Mouse (Mus musculus) hindbrain, embryonic 12.5 days (tissue): ENCODE measurements at regions not wholly inside any gene's neighbourhood (a gene's known extent, or its start where the extent isn't known, plus 50 kb on each side); places are given as distances from the start of the nearest gene placed in this dataset.

Experiments
- ATAC-seq: fragments of 200-750 bp; cut with Nextera tagmentation; 2 replicates; pipeline ENCODE4 v1.8.0; 2017; ENCODE audit warnings: moderate TSS enrichment; ENCODE audit not compliant: low FRiP score
- H3K27ac ChIP-seq: fragments of 300-500 bp; sonication (generic); 2 replicates; pipeline ENCODE4 v1.5.1; 2016; ENCODE audit warnings: mild to moderate bottlenecking
- H3K27me3 ChIP-seq: fragments of 300-500 bp; sonication (generic); 2 replicates; pipeline ENCODE4 v1.6.1; 2016; ENCODE audit warnings: mild to moderate bottlenecking
- H3K36me3 ChIP-seq: fragments of 300-500 bp; sonication (generic); 2 replicates; pipeline ENCODE4 v1.6.1; 2016; ENCODE audit warnings: mild to moderate bottlenecking
- H3K4me1 ChIP-seq: fragments of 300-500 bp; sonication (generic); 2 replicates; pipeline ENCODE4 v1.6.1; 2016
- H3K4me2 ChIP-seq: fragments of 300-500 bp; sonication (generic); replicated peaks from 2 replicates; pipeline ENCODE4 v1.6.1; 2016; ENCODE audit warnings: mild to moderate bottlenecking
- H3K4me3 ChIP-seq: fragments of 300-500 bp; sonication (generic); 2 replicates; pipeline ENCODE4 v1.5.1; 2016; ENCODE audit warnings: mild to moderate bottlenecking
- H3K9ac ChIP-seq: fragments of 300-500 bp; sonication (generic); 2 replicates; pipeline ENCODE4 v1.6.1; 2016; ENCODE audit warnings: mild to moderate bottlenecking, moderate library complexity
- H3K9me3 ChIP-seq: fragments of 300-500 bp; sonication (generic); replicated peaks from 2 replicates; pipeline ENCODE4 v1.6.1; 2016; ENCODE audit warnings: mild to moderate bottlenecking
- WGBS: fragments of 180-500 bp; shearing (Covaris S2); methylation state at CpG from one replicate; pipeline ENCODE4 v1.1.7; 2016; 5-methylcytosine and 5-hydroxymethylcytosine counted together

DNA sequence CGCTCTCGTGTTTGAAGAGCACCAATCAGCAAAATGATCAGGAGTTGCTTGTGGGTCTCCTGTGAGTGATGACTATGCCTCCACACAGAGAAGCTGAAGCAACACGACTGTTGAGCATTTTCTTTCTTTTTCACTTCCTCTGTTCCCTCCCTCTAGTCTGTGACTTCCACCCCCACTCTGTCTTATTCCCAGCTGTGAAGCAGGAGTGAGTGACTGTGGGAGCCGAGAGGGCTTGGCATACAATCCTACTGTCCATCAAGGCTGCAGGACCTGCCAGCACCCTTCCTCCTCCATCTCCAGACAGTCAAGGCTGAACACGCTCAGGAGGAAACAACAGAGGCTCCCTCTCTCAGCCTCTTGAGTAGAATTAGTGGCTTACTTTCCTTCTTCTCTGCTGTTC lies 401.3 kb downstream of the Plcl1 start:
- Histone ChIP-seq H3K36me3 (no peaks in the 10 kb centered on the region), H3K27me3 (no peaks in the 10 kb centered on the region), H3K4me2 (no peak overlapping the region), H3K4me3 (no peak overlapping the region), H3K4me1 (no peaks in the 10 kb centered on the region), H3K27ac (no peak overlapping the region), H3K9me3 (no peaks in the 10 kb centered on the region), H3K9ac (no peak overlapping the region)
- ATAC-seq: no peak
- WGBS: 67% methylated on average over 5 of the region's 5 CpGs

DNA sequence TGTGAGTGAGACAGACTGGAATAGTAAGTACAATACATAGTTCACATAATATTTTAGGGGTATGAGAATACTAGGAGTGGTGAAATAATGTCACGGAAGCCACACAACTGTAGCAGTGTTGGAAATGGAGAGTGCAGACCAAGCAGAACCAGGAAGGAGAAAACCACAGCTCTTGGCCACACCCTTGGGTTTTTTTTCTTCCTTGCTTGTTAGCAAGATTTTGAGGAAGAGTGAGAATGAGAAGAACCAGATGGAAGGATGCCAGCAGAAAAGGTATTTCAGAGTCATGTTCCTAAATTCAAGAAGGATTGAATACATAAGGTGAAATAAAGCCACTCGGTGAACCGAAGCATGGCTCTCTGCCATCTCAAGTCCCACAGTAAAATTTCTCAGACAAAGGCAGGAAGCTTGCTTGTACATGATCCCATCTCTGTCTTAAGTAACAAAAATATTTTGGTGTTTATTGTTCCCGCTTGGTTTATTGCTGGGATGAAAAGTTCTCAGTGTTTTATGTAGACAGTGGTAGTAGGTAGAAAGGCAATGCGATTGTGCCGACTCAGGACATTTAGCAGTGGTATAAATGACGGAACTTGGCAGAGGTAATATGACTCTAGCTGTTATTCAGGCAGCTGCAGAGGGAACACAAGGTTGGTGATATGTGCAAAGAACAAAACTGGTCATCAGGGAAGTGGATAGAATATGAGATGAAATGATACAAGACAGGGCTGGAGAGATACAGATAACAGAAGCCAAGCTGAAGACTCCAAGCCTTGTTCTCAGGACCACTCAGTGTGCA lies 403.2 kb downstream of the Plcl1 start:
- ATAC-seq: no peak
- H3K27me3 ChIP-seq: no peaks in the 10 kb centered on the region
- 87% methylated on average over 7 of the region's 7 CpGs for WGBS
- H3K36me3 ChIP-seq: no peaks in the 10 kb centered on the region
- no peak overlapping the region for H3K27ac ChIP-seq
- no peaks in the 10 kb centered on the region for H3K4me1 ChIP-seq
- H3K4me3 ChIP-seq: no peak overlapping the region
- no peaks in the 10 kb centered on the region for H3K9me3 ChIP-seq
- no peak overlapping the region for H3K9ac ChIP-seq
- no peak overlapping the region for H3K4me2 ChIP-seq

DNA sequence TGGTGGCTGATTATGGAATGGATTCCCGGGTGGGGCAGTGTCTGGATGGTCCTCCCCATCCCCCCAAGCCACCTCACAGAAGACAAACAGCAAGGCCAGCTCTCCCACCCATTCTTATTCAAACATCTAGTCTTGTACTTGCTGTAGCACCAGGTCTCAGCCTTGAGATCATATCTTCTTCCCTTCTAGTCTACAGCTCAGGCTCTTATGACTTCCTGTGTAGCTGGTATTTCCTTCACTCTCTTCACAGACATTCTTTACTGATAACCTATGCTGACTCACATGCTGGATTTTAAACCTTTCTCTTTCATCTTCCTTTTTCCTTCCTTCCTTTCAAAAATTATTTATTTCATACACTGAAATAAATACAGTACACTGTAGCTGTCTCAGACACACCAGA lies 406.8 kb downstream of the Plcl1 start:
- no peak overlapping the region for H3K27ac ChIP-seq
- no peak overlapping the region for H3K4me3 ChIP-seq
- WGBS: 73% methylated on average over 1 of the region's 1 CpGs
- H3K4me1 ChIP-seq: no peaks in the 10 kb centered on the region
- H3K4me2 ChIP-seq: no peak overlapping the region
- no peaks in the 10 kb centered on the region for H3K27me3 ChIP-seq
- no peaks in the 10 kb centered on the region for H3K36me3 ChIP-seq
- no peak overlapping the region for H3K9ac ChIP-seq
- ATAC-seq: no peak
- no peaks in the 10 kb centered on the region for H3K9me3 ChIP-seq

DNA sequence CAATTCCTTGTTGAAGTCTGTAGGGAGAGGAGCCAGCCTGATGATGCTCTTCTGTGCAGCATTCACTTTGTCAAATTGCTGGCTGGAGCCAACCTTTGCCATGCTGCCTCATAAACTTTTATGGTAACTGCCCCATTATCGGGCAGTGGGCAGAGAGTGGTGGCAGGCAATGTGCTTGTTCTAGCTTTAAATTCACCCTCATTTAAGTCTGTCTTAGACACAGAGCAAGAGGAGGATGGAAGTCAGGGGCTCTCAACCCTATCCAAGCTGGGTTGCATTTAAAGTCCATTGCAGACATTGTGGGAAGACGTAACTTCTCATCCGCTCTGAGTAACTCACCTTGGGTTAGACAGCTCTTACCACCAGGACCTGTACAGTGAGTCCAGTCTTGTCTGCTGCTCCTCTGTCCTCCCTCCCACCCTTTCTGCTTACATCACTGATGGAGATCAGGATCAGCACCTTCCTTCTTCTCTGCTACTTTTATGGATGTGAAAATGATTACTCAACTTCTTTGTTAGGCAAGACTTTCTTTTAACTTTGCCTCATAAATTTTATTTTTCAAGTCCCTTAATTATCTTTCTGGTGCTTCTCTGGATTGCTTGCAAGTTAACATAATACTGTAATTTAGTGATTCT lies 415.3 kb downstream of the Plcl1 start:
- ATAC-seq: no peak
- H3K4me2 ChIP-seq: no peak overlapping the region
- H3K9me3 ChIP-seq: no peaks in the 10 kb centered on the region
- no peak overlapping the region for H3K9ac ChIP-seq
- no peaks in the 10 kb centered on the region for H3K4me1 ChIP-seq
- no peaks in the 10 kb centered on the region for H3K27me3 ChIP-seq
- H3K4me3 ChIP-seq: no peak overlapping the region
- H3K27ac ChIP-seq: no peak overlapping the region
- WGBS: 90% methylated on average over 3 of the region's 3 CpGs
- no peaks in the 10 kb centered on the region for H3K36me3 ChIP-seq

DNA sequence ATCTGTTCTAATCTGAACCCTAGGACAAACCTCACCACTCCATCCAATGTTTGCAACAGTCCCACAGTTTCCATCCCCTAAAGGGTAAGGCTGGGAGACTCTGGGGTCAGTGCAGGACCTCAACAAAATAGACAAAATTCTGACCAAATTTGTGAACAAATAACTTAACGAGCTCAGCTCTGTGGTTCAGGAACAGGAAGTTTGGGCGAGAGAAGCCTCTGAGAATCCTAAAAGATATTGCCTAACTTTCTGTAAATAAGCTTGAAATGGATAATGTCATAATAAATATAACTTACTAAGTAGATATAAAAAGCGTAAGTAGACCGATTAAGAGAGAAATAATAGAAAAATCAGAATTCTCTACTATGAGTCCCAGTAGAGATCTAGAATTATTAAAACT lies 416.9 kb downstream of the Plcl1 start:
- H3K9me3 ChIP-seq: no peaks in the 10 kb centered on the region
- WGBS: 91% methylated on average over 4 of the region's 4 CpGs

DNA sequence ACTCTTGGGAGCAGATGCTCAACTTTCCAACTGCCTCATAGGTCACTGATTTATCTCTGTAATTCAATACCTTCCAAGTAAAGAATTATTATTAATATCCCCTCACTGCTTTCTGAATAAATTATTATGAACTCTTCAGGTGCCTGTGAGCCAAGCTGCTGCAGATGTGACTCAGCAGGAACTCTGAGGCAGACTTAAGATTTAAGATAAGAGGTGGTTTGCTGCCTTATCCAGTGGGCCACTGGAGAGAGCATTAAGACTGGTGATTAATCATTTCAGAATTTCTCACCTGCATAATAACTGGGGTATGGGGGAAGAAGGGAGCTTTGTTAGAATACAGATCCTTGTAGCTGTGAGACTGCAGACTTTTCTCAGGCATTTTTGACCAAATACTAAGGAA lies 421.5 kb downstream of the Plcl1 start:
- Histone ChIP-seq H3K4me1 (no peaks in the 10 kb centered on the region), H3K9ac (no peak overlapping the region), H3K4me2 (no peak overlapping the region), H3K4me3 (no peak overlapping the region), H3K9me3 (no peaks in the 10 kb centered on the region), H3K27ac (no peak overlapping the region), H3K36me3 (no peaks in the 10 kb centered on the region), H3K27me3 (no peaks in the 10 kb centered on the region)
- no peak for ATAC-seq

More for the DNA sequence above, 416.9 kb downstream of the Plcl1 start:
- no peak overlapping the region for H3K4me3 ChIP-seq
- no peaks in the 10 kb centered on the region for H3K36me3 ChIP-seq
- H3K4me2 ChIP-seq: no peak overlapping the region
- H3K27me3 ChIP-seq: no peaks in the 10 kb centered on the region
- no peak for ATAC-seq
- H3K27ac ChIP-seq: no peak overlapping the region
- no peak overlapping the region for H3K9ac ChIP-seq
- no peaks in the 10 kb centered on the region for H3K4me1 ChIP-seq

DNA sequence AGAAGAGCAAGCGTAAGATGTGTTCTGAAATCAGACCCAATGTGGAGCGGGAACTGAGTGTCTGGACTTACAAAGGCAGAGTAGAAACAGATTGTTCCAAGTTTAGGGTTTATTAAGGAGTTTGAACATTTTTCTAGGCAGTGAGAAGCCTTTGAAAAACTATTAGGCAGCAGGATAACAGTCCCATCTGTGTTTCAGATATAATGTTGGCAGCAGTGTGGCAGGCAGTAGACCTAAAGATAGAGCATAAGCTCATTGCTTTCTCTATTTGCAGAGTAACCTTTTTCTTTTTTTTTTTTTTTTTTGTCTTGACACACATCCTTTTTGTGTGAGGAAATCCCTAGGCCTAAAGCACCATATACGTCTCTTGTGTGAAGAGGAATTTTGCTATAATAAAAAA lies 429.6 kb downstream of the Plcl1 start:
- Histone ChIP-seq H3K4me3 (no peak overlapping the region), H3K27ac (no peak overlapping the region), H3K4me2 (no peak overlapping the region), H3K4me1 (no peaks in the 10 kb centered on the region), H3K9me3 (no peaks in the 10 kb centered on the region), H3K27me3 (no peaks in the 10 kb centered on the region), H3K9ac (no peak overlapping the region), H3K36me3 (no peaks in the 10 kb centered on the region)
- WGBS: 94% methylated on average over 3 of the region's 3 CpGs
- ATAC-seq: no peak

DNA sequence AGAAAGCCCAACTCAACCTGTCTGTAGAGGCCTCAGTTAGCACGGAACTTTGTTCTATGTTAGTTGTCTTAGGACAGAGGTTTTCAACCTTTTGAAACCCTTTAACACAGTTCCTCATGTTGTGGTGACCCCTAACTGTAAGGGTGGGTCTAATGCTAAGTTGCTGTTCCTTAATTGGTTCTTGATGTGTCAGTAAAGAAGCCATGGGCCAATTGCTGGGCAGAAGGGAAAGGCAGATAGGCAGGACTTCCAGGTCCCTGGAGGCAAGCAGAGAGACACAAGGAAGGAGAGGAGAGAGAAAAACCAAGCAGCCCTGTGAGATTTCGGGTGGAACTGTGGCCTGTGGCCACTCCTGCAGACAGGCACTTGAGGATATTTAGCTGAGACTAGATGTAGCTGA lies 431.0 kb downstream of the Plcl1 start:
- WGBS: 82% methylated on average over 2 of the region's 2 CpGs

DNA sequence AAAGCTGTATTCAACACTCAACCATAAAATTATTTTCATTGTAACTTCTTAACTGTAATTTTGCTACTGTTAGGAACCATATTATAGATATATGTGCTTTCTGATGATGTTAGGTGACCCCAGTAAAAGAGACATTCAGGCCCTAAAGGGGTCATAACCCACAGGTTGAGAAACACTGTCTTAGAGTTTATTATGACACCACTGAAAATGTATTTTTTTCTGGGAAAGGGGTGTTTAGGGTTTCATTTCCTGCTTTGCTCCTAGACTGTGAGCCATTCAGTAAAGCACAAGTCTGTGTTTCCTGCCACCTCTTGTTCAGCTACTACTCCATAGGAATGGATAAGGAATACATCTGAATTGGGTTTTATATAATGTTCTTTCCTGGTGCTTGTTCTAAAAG lies 431.6 kb downstream of the Plcl1 start:
- Histone ChIP-seq H3K9me3 (no peaks in the 10 kb centered on the region), H3K9ac (no peak overlapping the region), H3K27ac (no peak overlapping the region), H3K27me3 (no peaks in the 10 kb centered on the region), H3K4me3 (no peak overlapping the region), H3K4me2 (no peak overlapping the region), H3K36me3 (no peaks in the 10 kb centered on the region), H3K4me1 (no peaks in the 10 kb centered on the region)
- no peak for ATAC-seq

More for the DNA sequence above, 431.0 kb downstream of the Plcl1 start:
- H3K4me3 ChIP-seq: no peak overlapping the region
- no peaks in the 10 kb centered on the region for H3K36me3 ChIP-seq
- no peak overlapping the region for H3K27ac ChIP-seq
- H3K9me3 ChIP-seq: no peaks in the 10 kb centered on the region
- no peak for ATAC-seq
- no peaks in the 10 kb centered on the region for H3K4me1 ChIP-seq
- H3K9ac ChIP-seq: no peak overlapping the region
- H3K27me3 ChIP-seq: no peaks in the 10 kb centered on the region
- no peak overlapping the region for H3K4me2 ChIP-seq

DNA sequence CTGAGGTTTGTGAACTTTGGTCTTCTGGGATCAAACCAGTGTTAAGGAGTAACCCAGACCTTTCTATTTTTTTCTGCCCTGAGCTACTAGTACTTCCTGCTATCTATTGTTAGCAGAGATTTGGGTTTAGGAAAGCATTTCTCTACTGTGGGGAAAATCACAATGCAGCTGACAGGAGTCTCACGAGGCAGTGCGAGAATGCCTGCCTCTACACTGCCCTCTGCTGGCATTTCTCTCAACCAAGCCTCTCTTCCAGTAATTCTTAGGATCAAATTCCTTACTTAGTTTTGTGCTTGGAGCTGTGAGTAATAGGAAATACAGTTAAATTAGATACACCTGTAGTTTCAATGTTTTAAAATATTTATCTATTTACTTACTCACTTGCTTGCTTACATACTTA lies 432.4 kb downstream of the Plcl1 start:
- no peaks in the 10 kb centered on the region for H3K27me3 ChIP-seq
- no peaks in the 10 kb centered on the region for H3K36me3 ChIP-seq
- no peaks in the 10 kb centered on the region for H3K4me1 ChIP-seq
- no peak for ATAC-seq
- H3K9me3 ChIP-seq: no peaks in the 10 kb centered on the region
- no peak overlapping the region for H3K4me3 ChIP-seq
- H3K27ac ChIP-seq: no peak overlapping the region
- H3K9ac ChIP-seq: no peak overlapping the region
- 6% methylated on average over 2 of the region's 2 CpGs for WGBS
- H3K4me2 ChIP-seq: no peak overlapping the region

DNA sequence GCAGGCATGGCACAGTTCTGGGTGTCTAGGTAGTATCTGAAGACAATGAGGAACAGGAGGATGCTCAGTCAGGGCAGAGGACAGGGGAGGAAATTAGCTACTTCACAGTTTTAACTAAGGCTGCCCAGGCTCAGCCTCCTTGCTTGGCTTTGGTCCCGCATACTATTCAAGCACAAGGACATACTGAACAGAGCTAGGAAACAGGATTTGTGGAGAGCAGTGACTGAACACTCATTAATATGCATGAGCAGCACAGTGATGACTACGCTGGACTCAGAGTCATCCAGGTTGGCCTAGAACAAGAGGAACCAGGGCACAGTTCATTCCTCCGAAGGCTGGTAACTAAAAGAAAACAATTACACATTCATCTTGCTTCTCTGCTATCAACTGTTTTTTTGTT lies 443.1 kb downstream of the Plcl1 start:
- no peaks in the 10 kb centered on the region for H3K36me3 ChIP-seq
- H3K9ac ChIP-seq: no peak overlapping the region
- H3K27me3 ChIP-seq: no peaks in the 10 kb centered on the region
- ATAC-seq: no peak; the same call in 1 of the 2 replicates
- no peak overlapping the region for H3K27ac ChIP-seq
- no peaks in the 10 kb centered on the region for H3K4me1 ChIP-seq
- no peak overlapping the region for H3K4me2 ChIP-seq
- H3K4me3 ChIP-seq: no peak overlapping the region
- 82% methylated on average over 3 of the region's 3 CpGs for WGBS
- H3K9me3 ChIP-seq: no peaks in the 10 kb centered on the region

DNA sequence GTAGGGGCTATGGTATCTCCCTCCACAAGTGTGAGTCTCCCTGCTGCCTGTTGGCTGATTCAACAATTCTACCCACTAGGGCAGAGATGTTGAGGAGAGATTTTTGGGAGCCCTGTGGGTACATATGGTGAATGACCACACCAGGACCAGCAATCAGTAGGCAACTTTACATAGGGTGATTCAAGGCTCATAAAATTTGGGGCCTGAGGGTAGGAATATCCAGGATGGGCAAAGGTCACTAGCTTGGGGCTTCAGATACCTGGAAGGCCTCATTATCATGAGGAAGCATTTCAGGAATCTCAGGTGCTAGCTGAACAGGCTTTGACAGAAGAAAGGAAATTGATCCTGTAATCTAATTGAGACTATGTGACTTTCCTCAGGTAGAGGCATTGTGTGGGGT lies 446.6 kb downstream of the Plcl1 start:
- ATAC-seq: no peak
- no peak overlapping the region for H3K4me2 ChIP-seq
- no peaks in the 10 kb centered on the region for H3K9me3 ChIP-seq
- no peaks in the 10 kb centered on the region for H3K27me3 ChIP-seq
- no peaks in the 10 kb centered on the region for H3K4me1 ChIP-seq
- H3K9ac ChIP-seq: no peak overlapping the region
- H3K36me3 ChIP-seq: no peaks in the 10 kb centered on the region
- no peak overlapping the region for H3K4me3 ChIP-seq
- H3K27ac ChIP-seq: no peak overlapping the region

DNA sequence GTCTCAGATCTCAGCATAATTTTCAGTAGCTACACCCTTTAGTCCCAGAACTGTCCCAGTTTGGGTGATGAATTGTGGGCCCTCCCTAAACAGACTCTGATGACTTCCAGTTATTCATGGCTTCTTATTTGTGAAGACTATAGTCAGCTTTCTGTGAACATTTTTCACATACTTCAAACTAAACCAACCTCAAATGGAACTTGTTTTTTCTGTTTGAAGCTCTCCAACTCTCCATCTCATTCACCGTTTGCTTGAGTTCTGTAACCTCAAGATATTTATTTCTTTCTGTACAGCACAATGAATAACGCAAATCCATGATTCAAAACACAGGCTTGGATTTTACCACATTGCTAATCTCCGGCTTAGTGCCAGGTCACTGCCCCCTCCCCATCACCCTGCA lies 453.4 kb downstream of the Plcl1 start:
- H3K4me2 ChIP-seq: no peak overlapping the region
- H3K27me3 ChIP-seq: no peaks in the 10 kb centered on the region
- no peak for ATAC-seq
- WGBS: 86% methylated on average over 3 of the region's 3 CpGs
- no peaks in the 10 kb centered on the region for H3K36me3 ChIP-seq
- H3K9ac ChIP-seq: no peak overlapping the region
- no peak overlapping the region for H3K4me3 ChIP-seq
- no peaks in the 10 kb centered on the region for H3K4me1 ChIP-seq
- H3K27ac ChIP-seq: no peak overlapping the region
- H3K9me3 ChIP-seq: no peaks in the 10 kb centered on the region
